Mouse (Mus musculus) thymus, postnatal 14 days (tissue): Measurements from ENCODE around the gene Dennd2a.

Experiments used
- DNase-seq: peaks from one replicate; pipeline ENCODE4 v3.0.0; 2021

Gene Dennd2a

GRCm38 (mm10) chr6:39555648-39555945 lies 2.1 kb downstream of the Dennd2a start:
- no peak for DNase-seq

DNA sequence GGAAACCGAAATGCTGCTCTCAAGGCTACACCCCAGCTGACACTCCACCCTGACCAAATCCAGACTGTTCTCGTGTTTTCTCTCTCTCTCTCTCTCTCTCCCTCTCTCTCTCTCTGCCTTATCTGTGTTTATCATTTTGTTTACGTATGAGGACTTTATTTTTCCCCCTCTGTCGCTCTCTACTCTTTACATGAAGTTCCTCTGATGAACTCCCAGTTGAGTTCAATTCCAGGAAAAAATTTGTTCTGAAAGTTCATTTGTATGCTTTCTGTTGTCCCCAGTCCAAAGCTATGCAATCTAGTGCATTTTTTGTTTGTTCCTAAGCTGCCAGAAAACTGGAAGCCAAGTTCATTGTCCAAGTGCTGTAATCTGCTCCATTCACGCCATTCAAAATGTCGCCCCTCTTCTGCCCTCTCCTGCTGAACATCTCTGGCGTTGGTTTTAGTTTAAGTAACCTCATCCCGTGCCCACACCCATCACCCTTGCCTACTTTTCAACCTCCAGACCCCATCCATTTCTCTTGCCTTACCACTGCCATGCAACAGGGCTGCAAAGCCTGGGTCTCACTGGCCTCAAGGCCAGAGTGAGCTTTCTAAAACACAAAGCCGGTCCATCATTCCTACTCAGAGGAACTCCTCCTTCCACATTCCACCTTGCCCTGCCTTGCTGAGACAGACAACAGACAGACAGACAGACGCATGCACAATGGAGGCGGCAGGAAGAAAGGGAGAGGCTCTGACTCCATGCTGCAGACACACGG lies 2.6 kb downstream of the Dennd2a start:
- no peak for DNase-seq

DNA sequence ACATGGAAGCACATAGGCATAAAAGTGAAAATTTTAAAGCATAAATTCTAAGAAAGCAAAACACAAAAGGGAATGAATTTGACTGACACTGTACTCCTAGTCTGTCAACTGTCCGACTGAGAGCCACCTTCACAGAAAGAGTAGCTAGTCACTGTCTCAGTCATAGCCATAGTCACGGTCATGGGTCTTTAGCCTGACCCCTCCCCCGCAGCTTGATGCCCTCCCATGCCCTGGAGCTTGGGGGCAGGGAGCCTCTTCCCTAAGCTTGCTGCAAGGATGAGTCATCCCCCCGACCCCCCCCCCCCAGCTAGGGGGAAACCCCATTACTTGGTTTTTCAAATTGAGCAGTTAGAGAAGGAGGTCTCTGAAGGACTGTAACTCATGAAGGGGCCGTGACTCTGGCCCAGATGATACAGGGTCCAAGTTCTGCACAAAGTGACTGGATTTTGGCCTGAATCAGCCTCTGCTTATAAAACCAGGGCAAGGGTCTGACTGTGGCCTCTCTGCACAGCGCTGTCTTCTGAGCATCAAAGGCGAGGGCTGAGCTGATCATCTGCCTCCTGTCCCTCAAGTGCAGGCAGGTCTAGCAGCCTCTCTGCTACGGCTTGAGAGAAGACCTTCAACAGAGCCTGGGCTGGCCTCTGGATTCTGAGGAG lies 5.6 kb downstream of the Dennd2a start:
- DNase-seq: no peak

GRCm38 (mm10) chr6:39548030-39548429 lies 9.6 kb downstream of the Dennd2a start:
- DNase-seq: no peak

- no peak for DNase-seq
These were observed 12.2 kb downstream of the Dennd2a start for GRCm38 (mm10) chr6:39545474-39545873.

DNA sequence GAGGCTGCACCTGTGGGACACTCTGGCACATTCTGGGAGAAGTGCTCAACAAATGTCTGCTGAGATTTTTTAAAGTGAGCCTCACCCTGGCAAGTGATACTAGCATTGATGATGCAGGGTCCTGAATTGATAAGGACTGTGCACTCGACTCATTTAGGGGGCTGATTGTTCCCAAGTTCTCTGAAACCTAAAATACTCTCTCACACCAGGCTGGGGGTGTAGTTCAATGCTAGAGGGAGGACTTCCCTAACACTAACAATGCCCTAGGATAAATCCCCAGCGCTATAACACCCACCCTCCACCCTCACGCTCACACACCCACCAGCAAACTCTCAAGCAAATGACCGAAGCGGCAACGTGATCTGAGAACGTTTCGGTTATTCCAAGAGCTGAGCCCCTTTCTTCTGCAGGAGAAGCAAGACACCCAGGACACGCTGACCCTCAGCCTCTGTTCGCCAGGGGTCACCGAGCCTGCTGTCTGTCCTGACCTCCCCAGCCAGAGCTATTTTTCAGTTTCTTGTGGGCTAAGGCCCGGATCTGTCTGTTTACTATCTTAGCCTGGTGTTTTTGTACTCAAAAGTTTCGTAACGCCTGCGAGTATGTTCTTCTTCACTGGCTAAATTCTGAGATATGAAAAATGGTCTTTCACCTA lies 13.8 kb downstream of the Dennd2a start:
- DNase-seq: no peak

DNA sequence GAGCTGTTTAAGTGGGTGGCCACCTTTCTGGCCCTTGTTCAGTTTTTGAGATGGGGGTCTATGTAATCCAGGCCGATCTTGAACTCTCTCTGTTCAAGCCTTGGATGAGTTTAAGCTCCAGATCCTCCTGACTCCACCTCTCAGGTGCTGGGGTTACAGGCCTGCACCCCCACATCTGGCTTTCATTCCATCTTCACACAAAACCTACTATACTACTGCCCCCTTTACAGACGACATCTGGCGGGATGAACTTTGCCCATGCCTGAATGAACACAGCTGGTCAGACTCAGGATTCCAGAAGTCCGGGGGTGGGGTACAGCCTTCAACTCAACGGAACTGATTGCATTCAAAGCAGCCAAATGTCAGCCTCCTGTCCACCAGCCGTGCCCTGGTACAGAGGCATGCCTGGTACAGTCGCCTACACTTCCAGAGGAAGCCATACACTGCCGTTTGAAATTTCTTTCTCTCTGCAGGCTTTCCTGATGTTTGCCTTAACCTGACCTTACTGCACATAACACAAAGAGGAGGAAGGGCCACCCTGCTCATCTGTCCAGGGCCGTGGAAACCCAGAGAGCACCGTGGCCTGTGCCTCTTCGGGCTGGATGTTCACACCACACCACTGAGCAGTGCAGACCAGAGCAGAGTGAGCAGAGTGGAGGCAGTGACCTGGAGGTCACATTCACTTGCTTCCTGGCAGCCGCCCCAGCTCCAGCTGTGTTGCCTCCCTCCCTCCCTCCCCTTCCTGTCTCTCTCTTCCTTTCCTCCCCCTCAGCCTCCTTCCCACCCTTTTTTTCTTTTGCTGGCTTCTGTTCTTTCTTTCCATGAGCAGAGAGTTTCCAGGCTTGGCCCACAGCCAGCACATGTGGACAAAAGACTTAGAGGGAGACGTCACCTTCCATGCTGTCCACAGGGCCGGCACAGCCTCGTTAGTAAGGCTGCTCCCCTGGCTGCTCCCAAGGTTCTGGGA lies 14.8 kb downstream of the Dennd2a start:
- peak; percentile 39 for DNase-seq

GRCm38 (mm10) chr6:39540563-39540962 lies 17.1 kb downstream of the Dennd2a start:
- no peak for DNase-seq

GRCm38 (mm10) chr6:39539679-39540155 lies 17.9 kb downstream of the Dennd2a start:
- no peak for DNase-seq

GRCm38 (mm10) chr6:39538227-39538626 lies 19.4 kb downstream of the Dennd2a start:
- no peak for DNase-seq

DNA sequence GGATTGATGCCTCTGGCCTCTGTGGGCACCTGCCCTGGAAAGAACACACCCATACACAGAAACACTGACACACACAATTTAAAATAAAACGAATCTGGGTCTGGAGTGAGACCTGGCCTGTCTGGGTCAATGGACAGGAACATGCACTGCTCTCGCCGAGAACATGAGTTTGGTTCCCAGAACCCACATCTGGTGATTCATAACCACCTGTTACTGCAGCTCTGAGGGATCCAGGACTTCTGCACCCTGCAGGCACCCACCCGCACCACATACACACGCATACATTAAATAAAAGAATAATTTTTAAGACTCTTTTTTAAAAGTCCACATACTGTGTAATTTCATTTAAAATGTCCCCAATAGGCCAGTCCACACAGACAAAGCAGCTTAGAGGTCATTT lies 20.4 kb downstream of the Dennd2a start:
- no peak for DNase-seq

GRCm38 (mm10) chr6:39536621-39537020 lies 21.0 kb downstream of the Dennd2a start:
- no peak for DNase-seq

- DNase-seq: no peak
These were observed 22.7 kb downstream of the Dennd2a start for GRCm38 (mm10) chr6:39534944-39535343.

- no peak for DNase-seq
These were observed 28.8 kb downstream of the Dennd2a start for GRCm38 (mm10) chr6:39528671-39529535.

GRCm38 (mm10) chr6:39527811-39528210 lies 29.9 kb downstream of the Dennd2a start:
- DNase-seq: no peak

DNA sequence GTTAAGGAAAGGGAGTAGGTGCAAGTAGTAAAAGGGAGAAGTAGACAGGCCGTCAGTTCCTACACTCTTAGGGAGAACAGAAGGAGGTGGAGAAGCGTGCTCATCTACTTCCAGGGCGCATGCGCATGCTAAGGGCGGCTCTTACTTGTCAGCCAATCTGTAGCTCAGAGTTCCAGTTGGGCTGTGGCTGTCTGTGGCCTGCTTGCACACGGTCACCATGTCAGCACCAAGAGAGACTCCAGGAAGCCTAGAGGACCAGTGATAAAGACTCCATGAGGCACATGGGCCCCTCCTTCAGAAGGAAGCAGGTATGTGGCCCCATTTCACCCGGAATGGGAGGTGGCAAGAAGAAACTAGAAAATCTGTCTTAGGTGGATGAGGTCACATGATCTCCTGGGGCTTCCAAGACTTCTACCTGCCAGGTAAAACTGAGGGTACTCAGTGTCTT lies 30.3 kb downstream of the Dennd2a start:
- no peak for DNase-seq

DNA sequence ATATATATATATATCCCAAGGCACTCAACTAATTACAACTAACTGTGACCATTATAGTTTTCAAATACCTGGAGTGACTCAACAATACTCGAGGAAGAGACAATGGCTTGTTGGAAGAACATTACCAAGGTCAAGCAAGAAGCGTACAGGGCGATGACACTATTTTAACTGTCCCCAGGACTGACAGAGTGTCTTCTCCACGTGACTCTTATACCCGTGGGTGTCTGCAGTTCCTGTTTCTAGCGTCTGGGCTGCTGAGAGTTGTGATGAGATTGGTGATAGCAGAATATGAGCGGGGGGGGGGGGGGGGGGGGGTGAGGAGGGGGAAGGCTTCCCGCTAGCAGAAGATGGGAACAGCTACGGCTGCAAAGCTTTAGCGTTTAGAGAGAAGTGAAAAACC lies 30.9 kb downstream of the Dennd2a start:
- DNase-seq: no peak

DNA sequence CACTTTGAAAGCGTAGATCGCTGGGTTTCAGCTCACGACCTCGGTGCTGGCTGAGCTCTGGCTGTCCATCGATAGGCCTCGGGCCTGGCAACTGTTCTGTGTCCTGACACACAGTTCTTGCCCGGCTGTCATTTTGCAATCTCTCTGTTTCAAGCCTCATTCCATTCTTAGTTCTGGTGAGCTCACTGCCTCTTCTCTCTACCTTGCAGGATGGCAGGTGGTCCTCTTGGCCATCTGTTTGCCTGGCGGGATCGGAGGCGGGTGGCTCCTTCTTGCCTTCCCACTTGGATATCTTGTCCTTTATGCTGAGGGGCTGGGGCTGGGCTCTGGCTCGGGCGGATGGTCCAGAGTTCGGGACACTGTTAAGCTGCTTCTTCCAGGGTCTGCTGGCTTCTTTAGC lies 34.5 kb downstream of the Dennd2a start:
- DNase-seq: no peak

DNA sequence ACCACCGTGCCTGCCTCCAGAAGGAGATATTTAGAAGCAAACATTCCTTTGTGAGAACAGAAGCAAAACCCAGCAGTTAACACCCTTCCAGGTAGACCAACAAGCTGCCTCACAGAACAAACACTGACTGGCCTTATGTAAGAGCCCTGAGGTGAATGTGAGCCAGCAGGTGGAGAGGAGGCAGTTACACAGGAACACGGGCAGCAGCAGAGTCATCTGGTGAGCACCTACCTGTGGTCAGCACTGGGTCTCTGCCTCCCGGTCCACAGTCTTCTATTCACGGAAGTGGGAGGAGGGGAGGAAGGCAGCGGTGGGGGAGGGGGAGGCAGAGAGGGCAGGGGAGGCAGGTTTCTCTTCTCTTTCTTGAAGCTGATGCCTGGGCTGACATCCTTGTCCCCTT lies 35.2 kb downstream of the Dennd2a start:
- no peak for DNase-seq

GRCm38 (mm10) chr6:39515739-39516131 lies 41.9 kb downstream of the Dennd2a start:
- DNase-seq: no peak

- no peak for DNase-seq
These were observed 42.5 kb downstream of the Dennd2a start for GRCm38 (mm10) chr6:39515040-39515738.
